Mouse (Mus musculus) lung, adult 18-20 months (tissue): ENCODE measurements around the gene Aoc3.
A peak's percentile ranks its signal among the peaks of the same experiment; 100 is the strongest.
"Not testable (repeated sequence)": the region's sequence is repeated elsewhere in the genome, so short reads cannot be mapped to it uniquely, and the experiment has no call there.

ENCODE experiments used
- DNase-seq, 2 experiments: peaks; one replicate each; pipeline ENCODE4 v3.0.0; 2022; ENCODE audit warnings: mixed read lengths in 2 of 2

Gene Aoc3

GRCm38 (mm10) chr11:101330371-101330924 is at the start of gene Aoc3:
Aoc3 (plus strand) TSS chr11:101330605.
- no peak for DNase-seq

- DNase-seq: no peak
Measured at GRCm38 (mm10) chr11:101280837-101281236, 49.6 kb upstream of the Aoc3 start.

- no peak for DNase-seq
Measured at GRCm38 (mm10) chr11:101282896-101283295, 47.5 kb upstream of the Aoc3 start.

GRCm38 (mm10) chr11:101283805-101284204 is 46.6 kb upstream of the Aoc3 start:
- DNase-seq: no peak

- peak; percentile 78 to 82 for DNase-seq
Measured at GRCm38 (mm10) chr11:101287306-101287705, 43.1 kb upstream of the Aoc3 start.

- DNase-seq: no peak
Measured at GRCm38 (mm10) chr11:101291231-101291630, 39.2 kb upstream of the Aoc3 start.

GRCm38 (mm10) chr11:101295191-101295590 is 35.2 kb upstream of the Aoc3 start:
- DNase-seq: no peak

- DNase-seq: no peak
Measured at GRCm38 (mm10) chr11:101300881-101301280, 29.5 kb upstream of the Aoc3 start.

GRCm38 (mm10) chr11:101301299-101302003 is 29.0 kb upstream of the Aoc3 start:
- no peak for DNase-seq

- peak; percentile 94 to 97 for DNase-seq
Measured at GRCm38 (mm10) chr11:101302004-101302798, 28.2 kb upstream of the Aoc3 start, which contains the start of gene Becn1. Becn1 (minus strand) TSS chr11:101302286.

- no peak for DNase-seq
Measured at GRCm38 (mm10) chr11:101307744-101308143, 22.7 kb upstream of the Aoc3 start.

- DNase-seq: no peak
Measured at GRCm38 (mm10) chr11:101311083-101311482, 19.3 kb upstream of the Aoc3 start.

- no peak for DNase-seq
Measured at GRCm38 (mm10) chr11:101312150-101312549, 18.3 kb upstream of the Aoc3 start.

GRCm38 (mm10) chr11:101314567-101314966 is 15.8 kb upstream of the Aoc3 start:
- DNase-seq: no peak

- no peak for DNase-seq
Measured at GRCm38 (mm10) chr11:101315082-101315650, 15.2 kb upstream of the Aoc3 start.

- peak; percentile 91 to 93 for DNase-seq
Measured at GRCm38 (mm10) chr11:101315665-101316500, 14.5 kb upstream of the Aoc3 start, which contains the start of gene Psme3. Psme3 (plus strand) TSS chr11:101316213.

- peak; percentile 14 to 29 for DNase-seq
Measured at GRCm38 (mm10) chr11:101316501-101316917, 13.9 kb upstream of the Aoc3 start.

GRCm38 (mm10) chr11:101323609-101324008 is 6.8 kb upstream of the Aoc3 start:
- peak; percentile 43 to 63 for DNase-seq

GRCm38 (mm10) chr11:101324763-101325162 is 5.6 kb upstream of the Aoc3 start, which contains the start of gene Aoc2:
Aoc2 (plus strand) TSS chr11:101325063.
- DNase-seq: no peak

GRCm38 (mm10) chr11:101325201-101325600 is 5.2 kb upstream of the Aoc3 start:
- DNase-seq: not testable (repeated sequence)

GRCm38 (mm10) chr11:101326147-101326546 is 4.3 kb upstream of the Aoc3 start:
- no peak for DNase-seq

- DNase-seq: no peak
Measured at GRCm38 (mm10) chr11:101327311-101327710, 3.1 kb upstream of the Aoc3 start.
